Mouse (Mus musculus) megakaryocyte, embryonic 14.5 days (primary cell): ENCODE measurements around the gene Nrip1.

ENCODE experiments used
- FLI1 ChIP-seq: IDR thresholded peaks from 2 replicates; pipeline ENCODE4 v1.6.1; 2012; ENCODE audit warnings: low read length, inconsistent platforms, mixed read lengths
- GATA1 ChIP-seq: IDR thresholded peaks from 3 replicates; pipeline ENCODE4 v1.6.1; 2012; ENCODE audit warnings: mixed read lengths, low read length, inconsistent platforms, borderline replicate concordance

GRCm38 (mm10) chr16:76360441-76360840, 13.2 kb downstream of the Nrip1 start:
- TF ChIP-seq GATA1 (no peak), FLI1 (no peak)
